Mouse (Mus musculus) hindbrain, embryonic 12.5 days (tissue): ENCODE results near the gene Sec14l1. TPM values are rescaled to one million over a fixed set of nuclear protein-coding genes. Genes with fewer than 3 reads are reported as not detected.
A peak's percentile ranks its signal among the peaks of the same experiment; 100 is the strongest.

Experiments used
- ATAC-seq: fragments of 200-750 bp; cut with Nextera tagmentation; 2 replicates; pipeline ENCODE4 v1.8.0; 2017; ENCODE audit warnings: moderate TSS enrichment; ENCODE audit not compliant: low FRiP score
- H3K27ac ChIP-seq: fragments of 300-500 bp; sonication (generic); 2 replicates; pipeline ENCODE4 v1.5.1; 2016; ENCODE audit warnings: mild to moderate bottlenecking
- H3K27me3 ChIP-seq: fragments of 300-500 bp; sonication (generic); 2 replicates; pipeline ENCODE4 v1.6.1; 2016; ENCODE audit warnings: mild to moderate bottlenecking
- H3K36me3 ChIP-seq: fragments of 300-500 bp; sonication (generic); 2 replicates; pipeline ENCODE4 v1.6.1; 2016; ENCODE audit warnings: mild to moderate bottlenecking
- H3K4me1 ChIP-seq: fragments of 300-500 bp; sonication (generic); 2 replicates; pipeline ENCODE4 v1.6.1; 2016
- H3K4me2 ChIP-seq: fragments of 300-500 bp; sonication (generic); replicated peaks from 2 replicates; pipeline ENCODE4 v1.6.1; 2016; ENCODE audit warnings: mild to moderate bottlenecking
- H3K4me3 ChIP-seq: fragments of 300-500 bp; sonication (generic); 2 replicates; pipeline ENCODE4 v1.5.1; 2016; ENCODE audit warnings: mild to moderate bottlenecking
- H3K9ac ChIP-seq: fragments of 300-500 bp; sonication (generic); 2 replicates; pipeline ENCODE4 v1.6.1; 2016; ENCODE audit warnings: mild to moderate bottlenecking, moderate library complexity
- H3K9me3 ChIP-seq: fragments of 300-500 bp; sonication (generic); replicated peaks from 2 replicates; pipeline ENCODE4 v1.6.1; 2016; ENCODE audit warnings: mild to moderate bottlenecking
- WGBS: fragments of 180-500 bp; shearing (Covaris S2); methylation state at CpG from one replicate; pipeline ENCODE4 v1.1.7; 2016; 5-methylcytosine and 5-hydroxymethylcytosine counted together
- polyA plus RNA-seq: library from polyadenylated mRNA; unstranded; fragments of >200 nt; fragmentation: Nextera tagmentation; extraction: Ambion mirVana; gene quantifications from 2 replicates; pipeline ENCODE4 v1.2.1, GENCODE M21; 2016

The Sec14l1 gene
- polyA plus RNA-seq, 1 experiment from 2014 or later = 76.2 TPM

DNA sequence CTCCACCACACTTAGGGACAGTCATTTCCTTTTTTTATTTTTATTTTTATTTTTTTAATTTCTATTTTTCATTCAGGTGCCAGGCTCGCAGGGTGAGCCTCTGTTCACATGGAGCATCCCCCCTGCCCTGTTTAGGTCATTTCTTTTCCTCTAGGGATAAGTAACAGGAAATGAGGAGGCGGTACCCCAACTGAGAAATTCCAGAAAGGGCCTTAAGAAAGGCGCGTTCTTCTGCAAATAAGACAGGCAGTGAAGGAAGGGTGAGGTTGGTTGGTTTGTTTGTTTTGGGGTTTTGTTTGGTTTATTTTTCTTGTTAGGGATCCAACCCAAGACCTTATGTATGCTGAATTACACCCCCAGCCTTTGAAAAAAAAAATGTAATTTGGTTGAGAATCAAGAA is 23.6 kb upstream of the Sec14l1 start:
- peak overlapping the region; percentile 37 for H3K4me2 ChIP-seq
- no peaks in the 10 kb centered on the region for H3K36me3 ChIP-seq
- no peak for ATAC-seq
- peaks cover 3% of the 10 kb centered on the region; the same call in 1 of the 2 replicates for H3K27me3 ChIP-seq
- 51% methylated on average over 4 of the region's 4 CpGs for WGBS
- H3K9me3 ChIP-seq = no peaks in the 10 kb centered on the region
- peaks cover 15% of the 10 kb centered on the region for H3K4me1 ChIP-seq
- H3K9ac ChIP-seq = no peak overlapping the region
- no peak overlapping the region for H3K27ac ChIP-seq
- H3K4me3 ChIP-seq = no peak overlapping the region

DNA sequence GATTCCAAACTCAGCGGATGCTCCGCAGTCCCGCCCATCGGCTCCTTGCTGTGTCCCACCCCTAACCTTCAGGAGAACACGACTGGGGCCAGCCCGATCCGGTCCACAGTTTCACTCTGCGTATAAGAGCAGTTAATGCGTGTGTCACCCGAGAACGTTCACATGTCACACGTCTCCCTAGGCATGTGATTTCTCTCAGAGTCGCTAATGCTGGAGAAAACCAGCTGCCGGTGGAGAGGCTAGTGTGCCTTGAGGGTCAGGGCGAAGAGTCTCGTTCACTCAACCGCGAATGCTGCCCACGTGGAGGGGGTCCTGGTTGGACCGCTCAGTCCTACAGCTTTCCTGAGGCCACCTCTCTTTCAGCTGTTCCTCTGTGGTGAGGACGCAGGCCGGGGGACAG is 23.1 kb upstream of the Sec14l1 start:
- H3K4me2 ChIP-seq = peak overlapping the region; percentile 37
- H3K36me3 ChIP-seq = no peaks in the 10 kb centered on the region
- H3K4me3 ChIP-seq = no peak overlapping the region
- 0 out of 2 replicates have a peak overlapping the region, but pooled peaks have one; percentile 12 for H3K27ac ChIP-seq
- peaks cover 3% of the 10 kb centered on the region; the same call in 1 of the 2 replicates for H3K27me3 ChIP-seq
- H3K9me3 ChIP-seq = no peaks in the 10 kb centered on the region
- H3K9ac ChIP-seq = peak overlapping the region; percentile 32; the same call in 1 of the 2 replicates
- ATAC-seq = no peak
- peaks cover 15% of the 10 kb centered on the region for H3K4me1 ChIP-seq
- WGBS = 5% methylated on average over 22 of the region's 22 CpGs

GRCm38 (mm10) chr11:117092711-117093110 is 22.3 kb upstream of the Sec14l1 start:
- 13% methylated on average over 8 of the region's 8 CpGs for WGBS
- Histone ChIP-seq H3K9ac (no peak overlapping the region), H3K36me3 (no peaks in the 10 kb centered on the region), H3K4me1 (peaks cover 15% of the 10 kb centered on the region), H3K9me3 (no peaks in the 10 kb centered on the region), H3K27ac (no peak overlapping the region; the same call in 1 of the 2 replicates), H3K27me3 (peaks cover 3% of the 10 kb centered on the region; the same call in 1 of the 2 replicates), H3K4me2 (no peak overlapping the region), H3K4me3 (no peak overlapping the region)
- ATAC-seq = no peak

DNA sequence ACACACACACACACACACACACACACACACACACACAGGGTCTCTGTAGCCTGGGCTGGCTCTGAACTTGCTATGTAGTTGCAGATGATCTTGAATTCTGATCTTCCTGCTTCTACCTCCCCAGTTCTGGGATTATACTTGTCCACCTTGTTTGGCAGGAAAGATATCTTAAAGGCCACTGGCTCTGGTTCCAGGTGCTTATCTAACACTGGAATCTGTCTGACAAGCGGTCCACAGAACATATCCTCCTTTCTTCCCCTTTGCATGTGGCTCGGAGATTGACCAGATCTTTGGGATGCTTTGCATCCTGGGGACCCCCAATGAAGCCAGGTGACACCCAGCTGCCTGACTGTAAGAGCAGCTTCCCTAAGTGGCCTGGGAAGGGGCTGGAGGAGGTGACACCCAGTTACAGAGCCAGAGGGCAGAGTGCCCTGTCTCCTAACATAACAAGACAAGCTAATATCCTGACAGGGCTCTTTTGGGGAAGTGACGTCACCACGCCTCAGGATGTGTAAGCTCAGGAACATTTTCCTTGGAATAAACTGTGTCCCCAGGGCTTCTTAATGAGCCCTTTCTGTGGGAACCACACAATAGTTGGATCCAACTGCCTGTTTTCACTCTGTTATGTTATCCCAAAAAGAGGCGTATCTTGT is 20.9 kb upstream of the Sec14l1 start:
- WGBS = 80% methylated on average over 5 of the region's 5 CpGs
- H3K9ac ChIP-seq = peak overlapping the region; percentile 4; the same call in 1 of the 2 replicates
- no peak overlapping the region for H3K4me3 ChIP-seq
- no peak for ATAC-seq
- no peaks in the 10 kb centered on the region for H3K36me3 ChIP-seq
- H3K27ac ChIP-seq = no peak overlapping the region
- H3K4me1 ChIP-seq = peaks cover 15% of the 10 kb centered on the region
- H3K4me2 ChIP-seq = no peak overlapping the region
- no peaks in the 10 kb centered on the region for H3K9me3 ChIP-seq
- peaks cover 3% of the 10 kb centered on the region; the same call in 1 of the 2 replicates for H3K27me3 ChIP-seq

GRCm38 (mm10) chr11:117094646-117095045 is 20.3 kb upstream of the Sec14l1 start:
- Histone ChIP-seq H3K4me2 (no peak overlapping the region), H3K9ac (no peak overlapping the region), H3K9me3 (no peaks in the 10 kb centered on the region), H3K36me3 (no peaks in the 10 kb centered on the region), H3K27me3 (peaks cover 3% of the 10 kb centered on the region; the same call in 1 of the 2 replicates), H3K4me1 (peaks cover 15% of the 10 kb centered on the region), H3K4me3 (no peak overlapping the region), H3K27ac (no peak overlapping the region)
- 88% methylated on average over 9 of the region's 9 CpGs for WGBS
- ATAC-seq = no peak

DNA sequence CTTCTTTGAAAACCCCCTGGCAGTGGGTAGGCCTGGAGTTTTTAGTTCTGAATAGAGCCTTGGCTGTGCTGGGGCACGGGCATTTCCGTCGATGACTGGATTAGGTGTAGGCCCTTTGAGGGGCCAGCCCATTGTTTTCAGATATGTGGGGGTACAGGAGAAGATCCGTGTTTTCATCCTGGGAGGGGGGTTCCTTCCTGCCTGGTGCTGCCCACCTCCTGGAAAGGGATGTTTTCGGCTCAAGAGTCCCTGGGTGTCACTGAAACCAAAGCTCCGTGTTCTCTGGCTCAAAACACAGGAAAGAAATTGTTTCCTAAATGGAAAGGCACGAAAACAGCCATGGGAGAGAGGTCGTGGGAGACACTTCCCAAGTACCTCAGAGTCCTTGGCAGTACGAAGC is 17.9 kb upstream of the Sec14l1 start:
- Histone ChIP-seq H3K4me1 (peaks cover 16% of the 10 kb centered on the region), H3K27ac (no peak overlapping the region), H3K9ac (no peak overlapping the region), H3K27me3 (peaks cover 3% of the 10 kb centered on the region; the same call in 1 of the 2 replicates), H3K4me2 (no peak overlapping the region), H3K9me3 (no peaks in the 10 kb centered on the region), H3K4me3 (no peak overlapping the region), H3K36me3 (no peaks in the 10 kb centered on the region)
- WGBS = 70% methylated on average over 9 of the region's 9 CpGs
- ATAC-seq = no peak

DNA sequence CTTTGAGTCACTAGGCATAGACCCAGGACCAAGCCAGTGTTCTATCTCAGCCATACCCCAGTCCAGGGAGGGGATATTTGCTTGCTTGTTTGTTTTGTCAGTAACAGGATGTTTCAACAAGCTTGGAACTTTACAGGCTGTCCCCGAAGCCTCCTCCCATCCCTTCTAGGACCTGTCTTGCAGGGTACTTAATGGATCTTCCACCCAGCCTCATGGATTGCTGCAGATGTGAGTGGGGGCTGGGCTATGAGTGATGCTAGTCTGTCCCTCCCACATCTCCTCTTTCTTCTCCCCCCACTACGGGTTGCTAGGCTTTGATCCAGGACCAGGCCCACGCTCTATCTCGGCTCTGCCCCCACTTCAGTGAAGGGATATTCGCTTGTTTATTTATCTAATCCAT is 16.8 kb upstream of the Sec14l1 start:
- Histone ChIP-seq H3K9ac (no peak overlapping the region), H3K4me1 (peaks cover 10% of the 10 kb centered on the region; the same call in 1 of the 2 replicates), H3K27ac (no peak overlapping the region), H3K36me3 (no peaks in the 10 kb centered on the region), H3K4me3 (no peak overlapping the region), H3K9me3 (no peaks in the 10 kb centered on the region), H3K27me3 (peaks cover 3% of the 10 kb centered on the region; the same call in 1 of the 2 replicates), H3K4me2 (no peak overlapping the region)
- ATAC-seq = no peak
- 64% methylated on average over 5 of the region's 5 CpGs for WGBS

GRCm38 (mm10) chr11:117098784-117099183 is 16.2 kb upstream of the Sec14l1 start:
- Histone ChIP-seq H3K4me2 (no peak overlapping the region), H3K27ac (no peak overlapping the region), H3K4me1 (peaks cover 10% of the 10 kb centered on the region; the same call in 1 of the 2 replicates), H3K36me3 (no peaks in the 10 kb centered on the region), H3K9ac (no peak overlapping the region), H3K9me3 (no peaks in the 10 kb centered on the region), H3K27me3 (peaks cover 3% of the 10 kb centered on the region; the same call in 1 of the 2 replicates), H3K4me3 (no peak overlapping the region)
- 69% methylated on average over 3 of the region's 3 CpGs for WGBS
- ATAC-seq = no peak

DNA sequence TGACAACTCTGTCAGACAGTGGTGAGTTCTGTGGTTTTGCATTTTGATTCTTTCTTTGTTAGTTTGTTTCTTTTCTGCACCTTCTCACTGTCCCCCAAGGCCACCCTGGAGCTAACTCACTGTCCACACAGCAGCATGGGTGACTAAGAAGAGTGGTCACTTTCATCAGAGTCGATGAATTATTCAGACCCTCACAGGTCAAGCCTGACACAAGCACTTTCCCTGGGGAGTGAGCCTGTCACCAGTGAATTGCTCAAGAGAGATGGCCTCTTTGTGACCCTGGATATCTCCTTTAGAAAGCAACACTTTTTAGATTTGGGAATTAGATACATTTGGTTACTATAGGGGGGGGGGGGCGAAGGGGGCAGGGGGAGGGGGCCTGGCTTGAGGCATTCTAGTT is 15.6 kb upstream of the Sec14l1 start:
- Histone ChIP-seq H3K9ac (no peak overlapping the region), H3K4me2 (no peak overlapping the region), H3K9me3 (no peaks in the 10 kb centered on the region), H3K4me3 (no peak overlapping the region), H3K27ac (no peak overlapping the region), H3K27me3 (no peaks in the 10 kb centered on the region; the same call in 1 of the 2 replicates), H3K4me1 (peaks cover 10% of the 10 kb centered on the region; the same call in 1 of the 2 replicates), H3K36me3 (no peaks in the 10 kb centered on the region)
- WGBS = 56% methylated on average over 2 of the region's 2 CpGs
- no peak for ATAC-seq

DNA sequence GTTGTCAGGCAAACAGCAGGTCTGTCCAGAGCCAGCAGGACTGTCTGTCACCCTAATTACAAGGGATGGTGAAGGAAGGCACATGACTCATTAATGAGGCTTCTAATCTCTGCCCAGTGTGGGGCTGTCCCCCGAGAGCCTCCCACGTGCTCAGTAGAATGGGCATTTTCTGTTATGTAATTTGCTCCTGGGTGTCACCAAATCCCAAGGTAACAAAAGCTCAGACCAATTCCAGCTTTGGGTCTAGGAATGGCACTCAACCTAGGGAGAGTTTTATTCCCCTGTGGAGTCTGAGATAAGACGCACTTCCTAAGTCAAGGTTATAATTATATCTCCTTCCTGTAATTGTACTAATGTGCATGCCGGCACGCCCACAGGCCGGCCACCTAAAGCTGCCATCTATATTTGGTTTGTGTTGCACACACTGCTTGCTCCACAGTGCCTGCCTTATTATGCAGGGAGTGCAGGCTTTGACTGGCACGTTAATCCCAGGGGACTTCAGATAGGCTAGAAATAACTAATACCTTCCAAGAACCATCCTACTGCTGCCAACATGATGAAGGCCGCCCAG is 13.5 kb upstream of the Sec14l1 start:
- 73% methylated on average over 8 of the region's 8 CpGs for WGBS
- no peak overlapping the region for H3K9ac ChIP-seq
- H3K27ac ChIP-seq = no peak overlapping the region
- ATAC-seq = no peak
- no peak overlapping the region for H3K4me2 ChIP-seq
- no peaks in the 10 kb centered on the region for H3K36me3 ChIP-seq
- no peaks in the 10 kb centered on the region; the same call in 1 of the 2 replicates for H3K27me3 ChIP-seq
- no peak overlapping the region for H3K4me3 ChIP-seq
- peaks cover 12% of the 10 kb centered on the region for H3K4me1 ChIP-seq
- H3K9me3 ChIP-seq = no peaks in the 10 kb centered on the region

DNA sequence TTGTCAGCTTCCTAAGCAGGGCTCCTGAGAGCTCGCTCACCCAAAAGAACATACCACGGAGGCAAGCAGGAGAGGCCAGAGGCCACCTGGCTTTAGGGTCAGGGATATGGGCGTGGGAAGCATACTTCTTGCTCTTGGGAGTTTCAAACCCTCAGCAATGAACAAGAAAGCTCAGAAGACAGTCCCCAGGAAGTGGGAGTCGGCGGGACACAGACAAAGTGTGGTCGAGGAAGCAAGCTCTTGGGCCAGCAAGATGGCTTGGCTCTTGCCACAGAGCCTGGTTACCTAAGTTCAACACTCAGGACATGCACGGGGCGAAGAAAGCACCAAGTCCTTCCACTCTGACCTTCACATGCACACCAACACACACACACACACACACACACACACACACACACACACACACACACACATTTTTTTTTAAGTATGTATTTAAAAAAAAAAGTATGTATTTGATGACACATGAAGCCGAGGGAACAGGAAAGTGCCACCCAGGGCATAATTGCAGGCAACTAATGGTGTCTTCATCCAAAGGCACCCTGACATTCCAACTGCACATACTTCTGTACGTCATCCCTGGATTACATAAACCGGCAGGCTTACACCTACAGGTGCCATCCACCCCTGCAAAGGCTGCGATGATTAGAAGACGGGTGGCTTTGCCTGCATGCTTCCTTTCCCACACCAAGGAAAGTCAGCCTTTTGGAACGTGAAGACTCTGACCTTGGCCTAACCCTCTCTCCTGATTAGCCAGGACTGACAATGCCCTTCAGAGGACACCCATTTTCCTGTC is 12.8 kb upstream of the Sec14l1 start:
- Histone ChIP-seq H3K36me3 (no peaks in the 10 kb centered on the region), H3K9ac (no peak overlapping the region), H3K4me1 (peaks cover 19% of the 10 kb centered on the region), H3K27me3 (no peaks in the 10 kb centered on the region; the same call in 1 of the 2 replicates), H3K9me3 (no peaks in the 10 kb centered on the region), H3K4me3 (no peak overlapping the region), H3K4me2 (no peak overlapping the region), H3K27ac (no peak overlapping the region)
- ATAC-seq = no peak
- 85% methylated on average over 14 of the region's 14 CpGs for WGBS

- no peak overlapping the region for H3K27ac ChIP-seq
- H3K9ac ChIP-seq = no peak overlapping the region
- no peak overlapping the region for H3K4me2 ChIP-seq
- no peak for ATAC-seq
- H3K4me1 ChIP-seq = peaks cover 20% of the 10 kb centered on the region
- no peaks in the 10 kb centered on the region for H3K9me3 ChIP-seq
- no peaks in the 10 kb centered on the region for H3K36me3 ChIP-seq
- no peak overlapping the region for H3K4me3 ChIP-seq
- 92% methylated on average over 10 of the region's 10 CpGs for WGBS
- H3K27me3 ChIP-seq = no peaks in the 10 kb centered on the region; the same call in 1 of the 2 replicates
Observed at GRCm38 (mm10) chr11:117103523-117103922, 11.4 kb upstream of the Sec14l1 start.
